Mouse (Mus musculus) left cerebral cortex, adult 18-20 months (tissue): ENCODE results near the gene Selenon. TPM values are rescaled to one million over a fixed set of nuclear protein-coding genes. Genes with fewer than 3 reads are reported as not detected.

Experiments
- microRNA-seq, 2 experiments: library from miRNA; unstranded; fragments of <30 nt; microRNA quantifications; one replicate each; pipeline ENCODE4 v1.2.0; 2021
- total RNA-seq, 2 experiments: library from RNA; stranded (reverse); gene quantifications; 2 replicates each; pipeline ENCODE4 v1.2.3; 2021

Gene Selenon
- total RNA-seq, 2 experiments from 2014 or later, result 23.1 to 25.7 TPM

Small RNAs within 50 kb of the gene (microRNA-seq; reads per million reads assigned to microRNA genes)
- gene Mir6403, result 0 reads per million in 2 experiments

Other genes with a start within 250 kb of the Selenon start
- under 1 TPM; 0.30 to 0.35 TPM for gene Trim63, start 237.0 kb downstream of the Selenon start, total RNA-seq
- gene Slc30a2, start 209.0 kb downstream of the Selenon start, total RNA-seq, result under 1 TPM in 1 of 2 experiments, not detected in 1; 0.40 TPM
- gene Extl1, start 168.3 kb downstream of the Selenon start, total RNA-seq, result 10 to 100 TPM; 44.0 to 45.4 TPM
- gene Pafah2, start 155.8 kb downstream of the Selenon start, total RNA-seq, result 1 to 10 TPM; 4.8 to 7.4 TPM
- 1,000 to 10,000 TPM; 1,034 to 1,073 TPM for gene Stmn1, start 83.8 kb downstream of the Selenon start, total RNA-seq
- gene Paqr7, start 55.5 kb downstream of the Selenon start, total RNA-seq, result 10 to 100 TPM; 63.5 to 70.1 TPM
- under 1 TPM in 1 of 2 experiments, not detected in 1; 0.54 TPM for gene Aunip, start 41.2 kb downstream of the Selenon start, total RNA-seq
- 10 to 100 TPM; 65.3 to 66.0 TPM for gene Mtfr1l, start 16.8 kb downstream of the Selenon start, total RNA-seq
- 10 to 100 TPM; 44.5 to 45.6 TPM for gene Man1c1, start 152.1 kb upstream of the Selenon start, total RNA-seq
- gene Ldlrap1, start 215.9 kb upstream of the Selenon start, total RNA-seq, result 1 to 10 TPM; 1.8 to 3.1 TPM